Mouse (Mus musculus) lung, postnatal 14 days (tissue): ENCODE measurements around the gene Heatr9.
A peak's percentile ranks its signal among the peaks of the same experiment; 100 is the strongest.

Experiments
- DNase-seq: peaks from one replicate; pipeline ENCODE4 v3.0.0; 2021

The Heatr9 gene

DNA sequence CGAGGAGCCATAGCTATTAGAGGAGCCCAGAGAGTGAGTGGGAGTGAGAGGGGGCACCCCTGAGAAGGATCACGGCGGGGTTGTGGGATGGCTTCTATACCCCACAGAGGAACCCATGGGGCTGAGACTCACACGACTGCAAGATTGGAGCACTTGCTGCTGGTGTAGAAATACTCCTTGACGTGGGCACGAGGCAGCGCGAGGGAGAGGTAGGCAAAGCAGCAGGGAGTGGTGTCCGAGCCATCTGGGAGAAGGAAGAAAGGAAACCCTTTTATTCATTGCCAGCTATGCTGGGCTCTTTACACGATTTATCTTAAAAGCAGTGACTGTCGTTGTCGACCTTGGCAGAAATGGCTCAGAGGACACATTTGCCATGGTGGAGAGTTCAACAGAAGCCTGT, 7.0 kb upstream of the Heatr9 start:
- no peak for DNase-seq

DNA sequence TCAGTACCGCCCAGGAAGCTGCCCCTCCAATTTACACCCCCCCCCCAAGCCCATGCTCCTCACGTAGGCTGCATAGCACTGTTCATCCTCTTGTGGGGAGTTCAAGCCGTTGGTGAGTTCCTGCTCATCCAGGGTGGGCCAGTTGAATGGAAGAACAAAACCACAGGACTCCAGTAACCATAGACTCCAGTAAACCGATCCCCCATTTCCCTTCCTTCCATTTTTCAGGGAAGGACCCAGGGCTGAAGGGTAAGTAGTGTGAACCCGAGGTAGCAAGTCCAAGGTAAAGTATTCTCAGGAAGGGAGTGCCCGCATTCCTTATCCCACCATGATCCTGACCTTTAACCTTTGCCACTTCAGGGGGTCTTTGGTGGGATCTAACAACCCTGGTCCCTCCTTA, 3.6 kb downstream of the Heatr9 start:
- no peak for DNase-seq

DNA sequence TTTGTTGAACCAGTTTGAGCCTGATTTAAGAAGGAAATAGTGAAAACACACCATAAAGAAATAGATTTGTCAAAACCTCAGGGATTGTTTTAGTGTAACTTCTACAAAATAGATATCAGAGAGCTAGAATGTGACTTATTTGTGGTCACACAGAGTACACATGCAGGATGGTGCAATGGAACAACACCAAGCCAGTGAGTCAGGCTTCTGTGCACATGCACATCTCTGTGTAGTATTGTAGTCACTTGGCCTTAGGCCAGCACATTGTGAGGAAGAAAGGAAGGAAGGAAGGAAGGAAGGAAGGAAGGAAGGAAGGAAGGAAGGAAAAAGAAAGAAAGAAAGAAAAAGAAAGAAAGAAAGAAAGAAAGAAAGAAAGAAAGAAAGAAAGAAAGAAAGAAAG, 4.8 kb downstream of the Heatr9 start:
- DNase-seq, result no peak

DNA sequence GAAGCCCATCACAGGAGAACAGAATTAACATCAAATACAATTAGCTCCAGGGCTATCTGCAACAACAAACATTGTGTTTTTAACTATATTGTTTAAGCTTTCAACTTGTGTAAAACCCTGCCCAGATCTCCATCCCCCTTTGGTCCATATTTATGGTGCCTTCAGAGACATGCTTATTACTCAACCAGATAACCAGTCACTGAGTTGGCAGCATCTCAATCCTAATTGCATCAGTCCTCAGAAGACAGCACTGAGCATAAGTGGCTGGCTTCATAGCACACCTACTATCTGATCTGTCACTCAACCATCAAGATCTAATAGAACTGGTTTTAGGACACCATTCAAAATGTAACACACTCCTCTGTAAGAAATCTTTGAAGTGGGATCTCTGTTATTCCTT, 12.5 kb downstream of the Heatr9 start:
- DNase-seq, result no peak

DNA sequence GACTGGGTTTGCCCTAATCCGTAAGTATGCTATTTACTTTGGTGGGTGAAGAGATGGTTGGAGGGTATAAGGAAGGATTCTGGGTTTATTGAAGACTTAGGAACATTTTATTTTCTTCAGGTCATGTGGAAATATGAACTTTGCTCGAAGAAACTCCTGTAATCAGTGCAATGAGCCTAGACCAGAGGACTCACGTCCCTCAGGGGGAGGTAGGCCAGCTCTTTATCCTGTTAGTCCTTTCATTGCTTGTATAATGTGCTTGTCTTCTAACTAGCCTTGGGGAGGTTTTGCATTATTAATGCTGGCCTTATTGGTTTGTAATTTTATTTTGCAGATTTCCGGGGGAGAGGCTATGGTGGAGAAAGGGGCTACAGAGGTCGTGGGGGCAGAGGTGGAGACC, 17.7 kb downstream of the Heatr9 start:
- DNase-seq, result no peak

DNA sequence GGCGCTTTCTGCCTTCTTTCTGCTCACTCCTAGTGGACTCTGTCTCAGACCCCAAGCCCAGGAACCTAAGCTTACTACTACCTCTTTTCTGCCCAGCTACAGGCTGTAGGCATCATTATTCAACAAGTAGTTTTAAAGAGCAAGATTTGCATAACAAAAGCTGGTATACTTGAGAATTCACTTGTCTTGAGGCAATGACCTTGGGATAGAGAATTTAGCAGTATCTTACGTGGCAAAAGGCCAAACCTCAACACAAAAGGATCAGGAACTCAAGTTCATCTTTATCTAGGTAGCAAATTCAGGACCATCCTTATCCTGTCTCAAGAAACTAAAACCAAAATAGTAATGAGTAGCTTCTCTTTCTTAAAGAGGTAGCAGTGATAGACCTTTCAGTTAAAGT, 26.4 kb downstream of the Heatr9 start:
- no peak for DNase-seq

DNA sequence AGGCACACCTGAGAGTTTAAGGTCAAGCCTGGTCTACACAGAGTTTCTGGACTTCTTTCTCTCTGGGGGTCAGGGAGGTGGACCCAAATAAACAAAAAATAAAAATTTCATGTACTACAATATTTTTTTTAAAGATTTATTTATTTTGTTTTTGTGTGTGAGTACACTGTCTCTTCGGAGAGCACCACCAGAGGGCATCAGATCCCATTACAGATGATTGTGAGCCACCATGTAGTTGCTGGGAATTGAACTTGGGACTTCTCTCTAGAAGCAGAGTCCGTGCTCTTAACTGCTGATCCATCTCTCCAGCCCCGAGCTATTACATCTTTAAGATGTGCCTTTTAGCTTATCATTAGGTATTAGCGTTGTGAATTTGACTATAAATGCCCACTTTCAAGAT, 30.5 kb downstream of the Heatr9 start:
- no peak for DNase-seq

DNA sequence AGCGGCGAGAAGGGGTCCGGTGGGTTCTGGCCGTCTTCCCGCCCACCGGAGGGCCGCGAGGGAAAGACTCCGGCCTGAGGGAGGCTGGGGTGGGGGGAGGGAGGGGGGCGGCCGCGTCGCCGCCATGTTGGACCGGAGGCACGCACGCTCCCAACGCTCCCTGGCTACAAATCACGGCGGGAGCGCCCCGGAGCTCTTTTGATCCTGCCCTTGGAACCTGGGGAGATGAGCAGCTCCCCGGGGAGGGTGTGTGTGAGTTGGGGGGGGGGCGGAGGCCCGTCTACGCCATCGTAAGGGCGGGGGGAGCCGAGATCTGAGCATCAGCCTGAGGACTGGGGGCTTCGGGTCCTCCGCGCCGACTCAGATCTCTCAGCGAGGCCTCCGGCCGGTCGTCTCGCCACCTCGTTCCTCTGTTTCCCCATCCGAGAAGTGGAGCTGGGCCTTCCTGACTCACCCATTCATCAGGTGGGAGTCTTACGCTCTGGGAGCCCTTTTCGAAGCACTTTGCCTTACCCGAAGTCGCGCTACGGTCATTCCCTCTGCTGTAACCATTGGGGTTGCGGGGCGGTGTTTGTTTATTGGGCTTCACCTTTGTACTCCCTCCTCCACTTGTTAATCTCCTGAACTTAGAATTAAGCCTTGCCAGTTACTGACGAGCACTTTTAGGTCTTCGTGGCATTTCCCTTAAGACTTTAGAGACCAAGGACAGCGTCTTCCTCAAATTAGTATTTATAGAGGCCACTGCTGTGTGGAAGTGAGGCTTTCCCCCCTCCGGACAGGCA, 48.5 kb downstream of the Heatr9 start:
- no peak for DNase-seq

DNA sequence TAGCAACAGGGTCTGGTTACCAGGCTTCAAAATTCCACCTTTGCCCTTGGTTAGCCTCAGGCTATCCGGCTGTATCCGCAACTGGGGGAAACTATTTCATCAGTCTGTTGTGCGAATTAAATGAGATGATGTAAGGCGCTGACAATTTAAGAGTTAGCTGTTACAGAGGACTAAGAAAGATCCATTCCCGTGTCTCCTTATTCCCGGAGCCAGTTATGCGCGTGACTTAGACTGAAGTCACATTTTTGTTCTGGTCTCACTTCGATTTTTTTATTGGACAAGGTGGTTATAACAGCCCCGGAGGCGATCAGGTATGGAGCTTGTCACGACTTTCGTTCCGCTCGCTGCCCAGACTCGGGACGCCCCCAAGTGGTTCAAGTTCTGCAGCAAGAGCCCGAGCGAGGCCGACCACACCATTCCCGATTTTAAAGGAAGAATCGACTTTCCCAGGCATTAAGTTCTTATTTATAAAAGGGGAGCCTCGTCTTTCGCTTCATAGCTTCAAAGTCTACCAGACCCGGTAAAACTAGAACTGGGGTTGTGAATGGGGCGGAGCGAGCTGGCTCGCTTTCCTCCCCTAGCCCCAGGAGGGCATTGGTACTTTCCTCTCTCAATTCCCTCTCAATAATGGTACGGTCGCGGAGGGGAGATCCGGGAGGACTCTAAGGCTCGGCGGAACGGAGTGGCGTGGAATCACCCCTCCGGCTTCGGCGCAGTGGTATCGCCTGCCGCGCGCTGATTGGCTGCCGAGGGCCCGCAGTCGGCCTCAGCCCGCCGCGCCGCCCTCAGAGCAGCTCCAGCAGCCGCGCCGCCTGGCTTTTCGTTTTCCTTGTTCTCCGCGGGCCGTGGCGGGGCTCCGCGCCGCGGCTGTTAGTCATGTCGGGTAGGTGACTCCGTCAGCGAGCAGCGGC, 49.4 kb downstream of the Heatr9 start, which contains the start of gene Taf15:
Taf15 (plus strand) TSS at position 763 of the 911 bp plus-strand sequence.
- DNase-seq, result peak; percentile 98

DNA sequence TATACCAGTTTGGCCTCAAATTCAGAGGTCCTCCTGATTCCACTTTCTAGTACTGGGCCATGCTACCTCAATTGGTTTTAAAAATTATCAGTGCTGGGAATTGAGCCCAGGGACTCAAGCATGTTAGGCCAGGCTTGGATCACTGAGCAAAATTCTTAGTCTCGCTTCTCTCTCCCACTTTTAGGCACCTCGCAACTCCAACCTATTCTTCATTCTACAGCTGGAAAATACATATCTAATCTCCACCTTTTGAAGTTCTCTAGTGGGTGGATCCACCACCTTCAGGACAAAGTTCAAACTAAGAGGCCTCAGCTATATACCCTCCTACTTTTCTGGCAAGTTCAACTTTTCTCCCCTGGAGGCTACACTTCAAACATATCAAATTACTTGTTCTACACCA, 50.2 kb downstream of the Heatr9 start:
- no peak for DNase-seq

DNA sequence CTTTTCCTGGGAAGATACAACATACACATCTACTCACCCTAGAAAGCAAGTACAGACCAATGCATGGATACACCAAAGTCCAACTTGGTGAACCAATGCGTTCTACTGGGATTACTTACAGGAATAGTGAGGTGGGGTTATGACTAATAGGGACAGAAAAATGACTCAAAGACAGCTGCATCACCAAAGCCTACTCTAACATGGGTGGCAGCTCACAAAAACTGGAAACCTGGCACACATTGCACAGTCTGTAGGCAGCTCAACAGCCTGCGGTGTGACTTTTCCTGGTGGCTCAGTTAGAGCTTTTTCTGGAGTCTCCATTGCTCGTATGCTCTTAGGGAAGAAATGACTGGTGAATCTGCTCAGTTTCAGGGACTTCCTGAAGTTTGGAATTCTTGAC, 53.2 kb downstream of the Heatr9 start:
- DNase-seq, result no peak

DNA sequence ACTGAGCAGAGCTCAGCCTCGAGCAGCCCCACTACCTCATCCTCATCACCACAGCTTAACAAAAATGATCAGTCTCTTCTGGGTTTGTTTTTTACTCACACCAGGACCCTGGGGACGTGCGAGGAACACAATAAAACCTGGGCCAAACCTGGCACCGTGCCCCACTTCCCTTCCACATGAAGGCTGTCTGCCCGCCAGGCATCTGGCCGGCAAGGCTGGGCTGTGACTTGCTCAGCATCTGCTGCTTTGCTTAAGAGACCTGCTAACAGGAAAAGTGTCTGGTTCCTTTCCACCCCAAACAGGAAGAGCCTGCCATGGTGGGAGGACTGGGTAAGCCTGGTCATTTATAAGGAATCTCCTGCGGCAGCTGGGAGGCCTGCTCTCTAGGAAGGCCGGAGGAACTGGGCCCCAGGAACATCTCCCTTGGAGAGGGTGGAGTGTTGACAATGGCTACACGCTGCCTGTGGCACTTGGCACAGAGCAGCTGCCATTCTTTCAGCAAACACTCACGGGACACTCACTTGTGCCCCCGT, 54.8 kb downstream of the Heatr9 start:
- peak; percentile 80 for DNase-seq

DNA sequence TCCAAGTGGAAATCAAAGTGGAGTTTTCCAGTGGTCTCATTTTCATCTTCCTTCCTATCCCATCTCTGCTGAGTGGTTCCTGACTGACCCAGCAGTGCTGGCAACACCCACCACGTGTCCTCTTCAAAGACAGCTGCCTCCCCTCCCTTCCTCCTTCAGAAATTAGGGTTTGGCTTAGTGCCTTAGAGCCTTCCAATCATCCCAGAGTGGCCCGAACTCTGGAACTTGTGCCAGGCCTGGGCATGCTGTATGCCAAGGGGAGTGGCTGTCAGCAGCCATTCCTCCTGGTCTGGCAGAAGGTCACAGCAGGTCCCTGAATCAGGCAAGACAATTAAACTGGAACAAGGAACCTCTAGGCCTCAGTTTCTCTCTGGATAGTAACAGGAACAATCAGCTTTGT, 56.0 kb downstream of the Heatr9 start:
- peak; percentile 68 for DNase-seq

DNA sequence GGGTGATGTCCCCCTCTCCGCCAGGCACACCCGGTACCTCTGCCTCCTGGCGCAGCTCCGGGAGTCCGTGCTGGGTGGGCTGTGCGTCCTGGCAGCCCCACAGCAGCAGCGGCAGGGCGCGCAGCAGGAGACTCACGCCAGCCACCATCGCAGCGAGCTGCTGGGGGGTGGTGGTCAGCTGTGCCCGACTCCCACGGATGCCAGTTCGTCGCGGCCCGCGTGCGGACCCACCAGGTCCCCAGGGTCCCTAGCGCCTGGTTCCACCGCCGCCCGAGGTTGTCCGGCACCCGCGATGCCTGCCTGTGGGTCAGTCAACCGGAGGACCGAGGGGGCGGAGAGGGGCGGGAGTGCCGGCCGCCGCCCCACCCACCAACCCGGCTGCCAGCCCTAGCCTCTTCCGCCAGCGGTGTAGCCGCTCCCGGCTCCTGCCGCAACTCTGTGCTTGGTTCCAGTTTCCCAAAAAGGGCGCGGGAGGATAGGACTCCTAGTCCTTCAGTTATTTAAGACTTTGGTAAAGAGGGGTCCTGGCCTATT, 59.2 kb downstream of the Heatr9 start, which contains the start of gene Mmp28:
Mmp28 (minus strand) TSS at position 361 of the 534 bp plus-strand sequence.
- DNase-seq, result peak; percentile 75
